Mouse (Mus musculus) heart, embryonic 10.5 days (tissue): ENCODE measurements around the gene Wdr83. TPM values are rescaled to one million over a fixed set of nuclear protein-coding genes. Genes with fewer than 3 reads are reported as not detected.

Experiments used
- DNase-seq: peaks from one replicate; pipeline ENCODE4 v3.0.0-alpha.2; 2017; ENCODE audit warnings: low spot score
- H3K27ac ChIP-seq: fragments of 300-500 bp; sonication (generic); 2 replicates; pipeline ENCODE4 v1.5.1; 2016; ENCODE audit warnings: mild to moderate bottlenecking
- H3K27me3 ChIP-seq: fragments of 300-500 bp; sonication (generic); 2 replicates; pipeline ENCODE4 v1.6.1; 2016; ENCODE audit warnings: mild to moderate bottlenecking; ENCODE audit not compliant: poor library complexity, insufficient read depth, severe bottlenecking
- H3K36me3 ChIP-seq: fragments of 300-500 bp; sonication (generic); 2 replicates; pipeline ENCODE4 v1.6.1; 2016; ENCODE audit warnings: mild to moderate bottlenecking, moderate library complexity
- H3K4me1 ChIP-seq: fragments of 300-500 bp; sonication (generic); 2 replicates; pipeline ENCODE4 v1.6.1; 2016; ENCODE audit warnings: mild to moderate bottlenecking
- H3K4me3 ChIP-seq: fragments of 300-500 bp; sonication (generic); 2 replicates; pipeline ENCODE4 v1.5.1; 2016; ENCODE audit warnings: mild to moderate bottlenecking, moderate library complexity
- H3K9me3 ChIP-seq: fragments of 300-500 bp; sonication (generic); 2 replicates; pipeline ENCODE4 v1.6.1; 2016; ENCODE audit warnings: mild to moderate bottlenecking, moderate library complexity
- WGBS: fragments of 180-500 bp; shearing (Covaris S2); methylation state at CpG from one replicate; pipeline ENCODE4 v1.1.7; 2016; 5-methylcytosine and 5-hydroxymethylcytosine counted together
- polyA plus RNA-seq: library from polyadenylated mRNA; unstranded; fragments of >200 nt; fragmentation: Nextera tagmentation; extraction: Ambion mirVana; gene quantifications from 2 replicates; pipeline ENCODE4 v1.2.1, GENCODE M21; 2016

The Wdr83 gene
- polyA plus RNA-seq, 1 experiment from 2014 or later = 47.9 TPM

GRCm38 (mm10) chr8:85037366-85037680 is 43.8 kb downstream of the Wdr83 start:
- WGBS = under 1% methylated on average over 14 of the region's 14 CpGs
- Histone ChIP-seq H3K4me1 (peaks cover 26% of the 10 kb centered on the region), H3K27ac (peak overlapping the region; percentile 96), H3K36me3 (peaks cover 43% of the 10 kb centered on the region), H3K27me3 (no peaks in the 10 kb centered on the region), H3K9me3 (no peaks in the 10 kb centered on the region), H3K4me3 (peak overlapping the region; percentile 85)
- DNase-seq = no peak

GRCm38 (mm10) chr8:85036718-85037365 is 44.3 kb downstream of the Wdr83 start, which contains the start of gene Tnpo2:
Gene Tnpo2 (plus strand): TSS chr8:85036915.
- DNase-seq = peak; percentile 97
- Histone ChIP-seq H3K36me3 (peaks cover 43% of the 10 kb centered on the region), H3K27ac (peak within 1 kb of the TSS; percentile 96), H3K9me3 (no peaks in the 10 kb centered on the region), H3K4me3 (peak within 1 kb of the TSS; percentile 85), H3K27me3 (no peaks in the 10 kb centered on the region), H3K4me1 (peaks cover 26% of the 10 kb centered on the region)
- WGBS = 1% methylated on average over 51 of the region's 59 CpGs

- WGBS = under 1% methylated on average over 9 of the region's 9 CpGs
- no peak for DNase-seq
These were observed 44.8 kb downstream of the Wdr83 start for GRCm38 (mm10) chr8:85036381-85036717.

GRCm38 (mm10) chr8:85035728-85036310 is 45.3 kb downstream of the Wdr83 start:
- no peak for DNase-seq
- 2% methylated on average over 15 of the region's 15 CpGs for WGBS
- H3K4me1 ChIP-seq = peaks cover 26% of the 10 kb centered on the region
- no peaks in the 10 kb centered on the region for H3K27me3 ChIP-seq
- peak overlapping the region; percentile 85 for H3K4me3 ChIP-seq
- H3K27ac ChIP-seq = peak overlapping the region; percentile 96
- peaks cover 42% of the 10 kb centered on the region for H3K36me3 ChIP-seq
- H3K9me3 ChIP-seq = no peaks in the 10 kb centered on the region

More at GRCm38 (mm10) chr8:85036381-85036717, 44.8 kb downstream of the Wdr83 start:
- H3K4me1 ChIP-seq = peaks cover 26% of the 10 kb centered on the region
- peak overlapping the region; percentile 96 for H3K27ac ChIP-seq
- H3K27me3 ChIP-seq = no peaks in the 10 kb centered on the region
- peaks cover 43% of the 10 kb centered on the region for H3K36me3 ChIP-seq
- peak overlapping the region; percentile 85 for H3K4me3 ChIP-seq
- no peaks in the 10 kb centered on the region for H3K9me3 ChIP-seq

GRCm38 (mm10) chr8:85035165-85035727 is 45.9 kb downstream of the Wdr83 start:
- Histone ChIP-seq H3K9me3 (no peaks in the 10 kb centered on the region), H3K27ac (peak overlapping the region; percentile 96), H3K4me1 (peaks cover 26% of the 10 kb centered on the region), H3K36me3 (peaks cover 41% of the 10 kb centered on the region), H3K4me3 (peak overlapping the region; percentile 85), H3K27me3 (no peaks in the 10 kb centered on the region)
- 7% methylated on average over 12 of the region's 12 CpGs for WGBS
- DNase-seq = no peak

- Histone ChIP-seq H3K27me3 (no peaks in the 10 kb centered on the region), H3K9me3 (no peaks in the 10 kb centered on the region), H3K4me1 (peaks cover 26% of the 10 kb centered on the region), H3K27ac (peak overlapping the region; percentile 96), H3K4me3 (peak overlapping the region; percentile 85), H3K36me3 (peaks cover 41% of the 10 kb centered on the region)
- 2% methylated on average over 13 of the region's 13 CpGs for WGBS
- DNase-seq = peak; percentile 91
These were observed 46.3 kb downstream of the Wdr83 start for GRCm38 (mm10) chr8:85034764-85035163.

GRCm38 (mm10) chr8:85033867-85034266 is 47.2 kb downstream of the Wdr83 start:
- no peak overlapping the region for H3K27ac ChIP-seq

GRCm38 (mm10) chr8:85032622-85033311 is 48.3 kb downstream of the Wdr83 start:
- Histone ChIP-seq H3K27me3 (no peaks in the 10 kb centered on the region), H3K27ac (no peak overlapping the region), H3K36me3 (peaks cover 49% of the 10 kb centered on the region), H3K9me3 (no peaks in the 10 kb centered on the region), H3K4me1 (peaks cover 32% of the 10 kb centered on the region), H3K4me3 (no peak overlapping the region)
- WGBS = 78% methylated on average over 4 of the region's 4 CpGs
- no peak for DNase-seq

More at GRCm38 (mm10) chr8:85033867-85034266, 47.2 kb downstream of the Wdr83 start:
- Histone ChIP-seq H3K36me3 (peaks cover 49% of the 10 kb centered on the region), H3K4me1 (peaks cover 31% of the 10 kb centered on the region), H3K27me3 (no peaks in the 10 kb centered on the region), H3K9me3 (no peaks in the 10 kb centered on the region), H3K4me3 (no peak overlapping the region)
- 37% methylated on average over 1 of the region's 1 CpGs for WGBS
- no peak for DNase-seq

GRCm38 (mm10) chr8:85029271-85029670 is 51.8 kb downstream of the Wdr83 start:
- H3K27me3 ChIP-seq = no peaks in the 10 kb centered on the region
- peaks cover 49% of the 10 kb centered on the region for H3K36me3 ChIP-seq

GRCm38 (mm10) chr8:85027922-85028321 is 53.2 kb downstream of the Wdr83 start:
- no peak for DNase-seq
- Histone ChIP-seq H3K27me3 (no peaks in the 10 kb centered on the region), H3K27ac (peak overlapping the region; percentile 13; the same call in 1 of the 2 replicates), H3K4me3 (peak overlapping the region; percentile 94), H3K4me1 (peaks cover 45% of the 10 kb centered on the region), H3K36me3 (peaks cover 49% of the 10 kb centered on the region), H3K9me3 (no peaks in the 10 kb centered on the region)
- 29% methylated on average over 2 of the region's 2 CpGs for WGBS

More at GRCm38 (mm10) chr8:85029271-85029670, 51.8 kb downstream of the Wdr83 start:
- Histone ChIP-seq H3K9me3 (no peaks in the 10 kb centered on the region), H3K4me1 (peaks cover 38% of the 10 kb centered on the region), H3K4me3 (peak overlapping the region; percentile 94; the same call in 1 of the 2 replicates), H3K27ac (no peak overlapping the region)
- no peak for DNase-seq
- 87% methylated on average over 14 of the region's 14 CpGs for WGBS

GRCm38 (mm10) chr8:85027516-85027855 is 53.6 kb downstream of the Wdr83 start:
- no peak for DNase-seq
- under 1% methylated on average over 13 of the region's 13 CpGs for WGBS

GRCm38 (mm10) chr8:85026670-85027515 is 54.2 kb downstream of the Wdr83 start, which contains the start of gene Trir:
Gene Trir (plus strand): TSS chr8:85026823.
- under 1% methylated on average over 73 of the region's 75 CpGs for WGBS
- peaks cover 50% of the 10 kb centered on the region for H3K36me3 ChIP-seq

More at GRCm38 (mm10) chr8:85027516-85027855, 53.6 kb downstream of the Wdr83 start:
- Histone ChIP-seq H3K27ac (peak overlapping the region; percentile 96), H3K9me3 (no peaks in the 10 kb centered on the region), H3K27me3 (no peaks in the 10 kb centered on the region), H3K4me1 (peaks cover 45% of the 10 kb centered on the region), H3K36me3 (peaks cover 50% of the 10 kb centered on the region), H3K4me3 (peak overlapping the region; percentile 94)

More at GRCm38 (mm10) chr8:85026670-85027515, 54.2 kb downstream of the Wdr83 start, which contains the start of gene Trir:
- H3K27ac ChIP-seq = peak within 1 kb of the TSS; percentile 96
- peaks cover 45% of the 10 kb centered on the region for H3K4me1 ChIP-seq
- peak within 1 kb of the TSS; percentile 94 for H3K4me3 ChIP-seq
- no peaks in the 10 kb centered on the region for H3K9me3 ChIP-seq
- DNase-seq = peak; percentile 99
- H3K27me3 ChIP-seq = no peaks in the 10 kb centered on the region
